Mouse (Mus musculus) left cerebral cortex, postnatal 25 days (tissue): ENCODE results near the gene Dmrtc2. TPM values are rescaled to one million over a fixed set of nuclear protein-coding genes. Genes with fewer than 3 reads are reported as not detected.

ENCODE experiments used
- DNase-seq, 2 experiments: peaks; one replicate each; pipeline ENCODE4 v3.0.0; 2022; ENCODE audit warnings: low spot score in 2 of 2, mixed read lengths in 1 of 2
- intact Hi-C: fragments of 180-260 bp; cut with DNase I; formaldehyde crosslinking; loops from one replicate; pipeline ENCODE4 v1.15.1; 2025
- total RNA-seq, 2 experiments: library from RNA; stranded (reverse); gene quantifications; 2 replicates each; pipeline ENCODE4 v1.2.3; 2021

Gene Dmrtc2
- total RNA-seq, 2 experiments from 2014 or later, result not detected

GRCm38 (mm10) chr7:24896269-24896668 is 26.4 kb downstream of the Dmrtc2 start:
- intact Hi-C loops, result no loop called here
- DNase-seq, result no peak

GRCm38 (mm10) chr7:24897224-24897623 is 27.4 kb downstream of the Dmrtc2 start, which contains the start of gene Cd79a:
TSS of gene Cd79a (plus strand) at chr7:24897381.
- no peak for DNase-seq
- intact Hi-C loops, result no loop called here

- intact Hi-C loops, result no loop called here
- DNase-seq, result no peak
Measured at GRCm38 (mm10) chr7:24897959-24898358, 28.1 kb downstream of the Dmrtc2 start.

GRCm38 (mm10) chr7:24901114-24901513 is 31.3 kb downstream of the Dmrtc2 start:
- no peak for DNase-seq
- intact Hi-C loops, result loop anchor here (5.0 kb wide), 1 partner anchor 181 kb away; no protein-coding TSS in a partner anchor

GRCm38 (mm10) chr7:24901842-24902241 is 32.0 kb downstream of the Dmrtc2 start:
- intact Hi-C loops, result loop anchor here (2.0 to 5.0 kb wide), 2 partner anchors 69 to 180 kb away; no protein-coding TSS in a partner anchor

GRCm38 (mm10) chr7:24902264-24902629 is 32.4 kb downstream of the Dmrtc2 start:
- intact Hi-C loops, result loop anchor here (2.0 to 5.0 kb wide), 2 partner anchors 69 to 180 kb away; no protein-coding TSS in a partner anchor
- no peak for DNase-seq

More at GRCm38 (mm10) chr7:24901842-24902241, 32.0 kb downstream of the Dmrtc2 start:
- no peak for DNase-seq

GRCm38 (mm10) chr7:24902630-24903443 is 33.0 kb downstream of the Dmrtc2 start, which contains the start of gene Arhgef1:
TSS of gene Arhgef1 (plus strand) at chr7:24902912.
- peak; percentile 27 for DNase-seq
- intact Hi-C loops, result loop anchor here (2.0 to 5.0 kb wide), 2 partner anchors 68 to 179 kb away; no protein-coding TSS in a partner anchor

GRCm38 (mm10) chr7:24903444-24903825 is 33.6 kb downstream of the Dmrtc2 start:
- DNase-seq, result no peak
- intact Hi-C loops, result loop anchor here (2.0 to 5.0 kb wide), 2 partner anchors 67 to 179 kb away; no protein-coding TSS in a partner anchor

GRCm38 (mm10) chr7:24904070-24904483 is 34.2 kb downstream of the Dmrtc2 start:
- intact Hi-C loops, result loop anchor here (2.0 to 5.0 kb wide), 2 partner anchors 13 to 178 kb away; no protein-coding TSS in a partner anchor
- peak; percentile 95 to 99 for DNase-seq

GRCm38 (mm10) chr7:24904936-24905335 is 35.1 kb downstream of the Dmrtc2 start:
- intact Hi-C loops, result loop anchor here (2.0 to 5.0 kb wide), 3 partner anchors 14 to 177 kb away; no protein-coding TSS in a partner anchor
- DNase-seq, result peak in 1 of 2 experiments; percentile 71

GRCm38 (mm10) chr7:24906551-24906950 is 36.7 kb downstream of the Dmrtc2 start:
- intact Hi-C loops, result loop anchor here (5.0 kb wide), 1 partner anchor 46 kb away; no protein-coding TSS in a partner anchor
- no peak for DNase-seq

- intact Hi-C loops, result loop anchor here (5.0 kb wide), 1 partner anchor 45 kb away; no protein-coding TSS in a partner anchor
- DNase-seq, result no peak
Measured at GRCm38 (mm10) chr7:24907211-24907748, 37.4 kb downstream of the Dmrtc2 start.

- DNase-seq, result no peak
Measured at GRCm38 (mm10) chr7:24912480-24912879, 42.6 kb downstream of the Dmrtc2 start.

GRCm38 (mm10) chr7:24918763-24919323 is 49.0 kb downstream of the Dmrtc2 start:
- DNase-seq, result no peak
- intact Hi-C loops, result no loop called here

More at GRCm38 (mm10) chr7:24912480-24912879, 42.6 kb downstream of the Dmrtc2 start:
- intact Hi-C loops, result no loop called here

GRCm38 (mm10) chr7:24919728-24920127 is 49.9 kb downstream of the Dmrtc2 start:
- DNase-seq, result peak in 1 of 2 experiments; percentile 45
- intact Hi-C loops, result no loop called here

Other genes with a start within 250 kb of the Dmrtc2 start
- gene Lypd3, start 233.5 kb upstream of the Dmrtc2 start, total RNA-seq, result under 1 TPM; 0.73 to 0.92 TPM
- not detected for gene Tex101, start 193.4 kb upstream of the Dmrtc2 start, total RNA-seq
- not detected for gene BC049730, start 160.8 kb upstream of the Dmrtc2 start, total RNA-seq
- not detected for gene Gm4763, start 143.1 kb upstream of the Dmrtc2 start, total RNA-seq
- gene Cd177, start 109.7 kb upstream of the Dmrtc2 start, total RNA-seq, result not detected
- gene Ceacam10, start 92.9 kb upstream of the Dmrtc2 start, total RNA-seq, result not detected
- gene Gm9844, start 7.8 kb upstream of the Dmrtc2 start, total RNA-seq, result 1 to 10 TPM; 1.7 to 2.1 TPM
- gene Lypd4, start 116 bp upstream of the Dmrtc2 start, total RNA-seq, result not detected
- gene Rps19, start 14.3 kb downstream of the Dmrtc2 start, total RNA-seq, result 100 to 1,000 TPM; 446 to 451 TPM
- under 1 TPM; 0.46 to 0.64 TPM for gene Cd79a, start 27.3 kb downstream of the Dmrtc2 start, total RNA-seq
- gene Arhgef1, start 32.9 kb downstream of the Dmrtc2 start, total RNA-seq, result 10 to 100 TPM; 70.5 to 79.1 TPM
- gene Gm4881, start 74.4 kb downstream of the Dmrtc2 start, total RNA-seq, result not detected
- 100 to 1,000 TPM; 266 to 283 TPM for gene Rabac1, start 102.7 kb downstream of the Dmrtc2 start, total RNA-seq
- gene Atp1a3, start 135.9 kb downstream of the Dmrtc2 start, total RNA-seq, result 1,000 to 10,000 TPM; 1,972 to 2,046 TPM
- gene Grik5, start 202.3 kb downstream of the Dmrtc2 start, total RNA-seq, result 100 to 1,000 TPM; 215 to 242 TPM
- 10 to 100 TPM; 31.4 to 37.0 TPM for gene Zfp574, start 202.5 kb downstream of the Dmrtc2 start, total RNA-seq